Mouse (Mus musculus): Measurements from ENCODE around the gene Pla2g15.

DNA sequence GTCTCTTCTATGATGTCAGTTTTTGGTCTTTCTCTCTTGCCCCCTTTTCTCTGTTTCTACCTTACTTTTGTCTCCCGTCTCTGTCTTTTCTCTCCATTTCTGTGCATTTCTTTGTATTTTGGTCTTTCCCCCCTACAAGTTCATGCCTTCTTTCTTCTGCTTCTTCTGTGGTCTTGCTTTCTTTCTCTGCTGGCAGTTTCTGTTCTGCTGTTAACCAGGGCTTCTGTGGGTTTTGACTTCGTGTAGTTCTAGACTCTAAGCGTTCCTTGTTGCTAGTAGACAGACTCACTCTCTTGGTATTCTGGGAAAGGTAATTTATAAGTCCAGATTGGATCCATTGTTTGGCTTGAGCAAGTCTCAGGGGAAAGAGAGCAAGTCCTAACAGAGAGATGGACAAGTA, 36.2 kb downstream of the Pla2g15 start:
- no peak for TF ChIP-seq POLR2A (IDR thresholded peaks at IDR 0.05; ENCODE audit: low read depth, low read length)
- TF ChIP-seq CTCF (IDR thresholded peaks at IDR 0.05; ENCODE audit: extremely low read depth, insufficient read depth, insufficient read length, insufficient replicate concordance), result no peak

All from spleen, adult 2 months (tissue).